Mouse (Mus musculus) right cerebral cortex, adult 18-20 months (tissue): ENCODE results near the gene Gm20708.

Experiments
- DNase-seq: peaks from one replicate; pipeline ENCODE4 v3.0.0; 2022; ENCODE audit warnings: mixed read lengths

Gm20708 gene

DNA sequence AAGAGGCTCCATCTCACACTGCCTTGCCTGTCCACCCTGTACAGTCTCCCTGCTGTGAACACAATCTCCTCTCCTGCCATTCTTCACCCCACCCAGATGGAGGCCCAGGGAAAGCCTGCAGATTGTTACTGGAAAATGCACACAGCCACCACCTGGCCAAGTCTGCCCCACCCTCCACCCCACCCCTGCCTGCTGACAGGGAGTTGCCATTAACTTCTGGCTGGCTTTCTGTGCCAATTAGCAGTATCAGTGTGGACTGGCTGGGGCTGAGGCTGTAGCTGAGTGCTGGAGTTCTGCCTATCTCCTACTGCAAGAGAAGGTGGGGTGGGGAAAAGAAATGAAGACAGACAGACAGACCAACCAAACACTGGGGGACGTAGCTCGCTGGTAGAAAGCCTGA is 29.1 kb downstream of the Gm20708 start:
- DNase-seq: no peak

DNA sequence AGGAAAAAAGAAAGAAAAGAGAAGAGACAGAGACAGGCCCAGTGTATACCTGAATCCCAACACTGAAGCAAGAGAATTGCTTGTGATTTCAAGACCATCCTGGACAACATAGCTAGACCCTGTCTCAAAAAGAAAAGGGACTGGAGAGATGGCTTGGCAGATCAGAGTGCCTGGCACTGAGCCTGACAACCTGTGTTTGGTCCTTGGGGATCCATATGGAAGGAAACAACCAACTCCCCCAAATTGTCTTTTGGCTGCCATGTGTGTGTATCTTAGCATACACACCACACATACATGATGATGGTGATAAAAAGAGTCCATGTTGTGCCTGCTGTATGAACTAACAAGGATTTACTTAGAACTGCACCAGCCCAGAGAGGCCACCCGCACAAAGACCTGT is 29.6 kb downstream of the Gm20708 start:
- DNase-seq: no peak

DNA sequence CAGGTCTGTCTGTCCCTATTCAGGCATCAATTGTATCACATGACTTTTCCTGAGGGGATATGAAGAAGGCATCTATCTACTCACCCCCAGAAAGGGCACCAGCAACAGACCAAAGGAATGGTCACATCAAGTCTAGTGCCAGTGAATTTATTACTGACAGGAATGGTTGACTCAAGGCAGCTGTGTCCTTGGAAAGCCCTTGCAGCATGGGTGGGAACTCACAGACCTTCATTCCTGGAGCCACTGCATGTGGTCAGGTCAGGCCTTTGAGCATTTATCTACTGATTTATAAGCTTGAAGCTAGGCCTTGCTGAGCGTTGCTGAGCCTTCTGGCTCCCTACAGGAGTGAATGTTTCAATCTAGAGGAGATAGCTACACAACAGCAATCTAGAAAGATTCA is 31.4 kb downstream of the Gm20708 start:
- no peak for DNase-seq

DNA sequence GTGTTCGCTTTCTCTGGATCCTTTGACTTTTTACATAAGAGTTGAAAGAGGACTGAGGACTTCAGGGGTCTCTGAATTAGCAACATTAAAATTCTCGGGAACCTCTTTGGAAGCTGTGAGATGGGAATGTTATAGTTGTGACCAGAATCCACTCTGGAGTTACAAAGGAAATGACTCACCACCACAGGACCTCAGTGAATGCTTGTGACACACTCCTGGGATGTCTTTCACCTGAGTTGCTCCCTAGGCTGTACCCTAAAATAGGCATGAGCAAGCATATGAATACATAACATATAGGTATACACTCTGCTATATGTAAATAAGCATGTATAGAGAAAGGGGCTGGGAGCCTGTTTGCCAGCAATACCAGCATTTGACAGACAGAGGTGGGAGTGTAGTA is 34.0 kb downstream of the Gm20708 start:
- DNase-seq: no peak

DNA sequence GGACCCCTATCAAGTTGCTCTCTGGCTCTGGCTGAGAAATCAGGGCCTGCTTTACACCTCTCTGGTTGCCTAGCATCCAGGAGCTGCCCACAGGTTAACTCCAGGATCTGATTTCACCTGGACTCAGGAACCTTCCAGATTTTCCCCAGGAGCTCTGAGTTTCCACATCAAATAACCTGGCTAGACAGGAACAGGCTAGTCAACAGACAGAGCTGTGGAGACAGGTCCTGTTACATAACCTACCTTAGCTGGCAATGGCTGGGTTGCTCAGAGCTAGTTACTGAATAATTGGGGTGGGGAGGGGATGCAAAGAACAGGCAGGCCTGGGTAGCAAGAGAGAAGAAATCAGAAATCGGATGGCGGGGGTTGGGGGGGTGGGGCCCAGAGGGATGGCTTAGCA is 35.5 kb downstream of the Gm20708 start:
- DNase-seq: no peak

DNA sequence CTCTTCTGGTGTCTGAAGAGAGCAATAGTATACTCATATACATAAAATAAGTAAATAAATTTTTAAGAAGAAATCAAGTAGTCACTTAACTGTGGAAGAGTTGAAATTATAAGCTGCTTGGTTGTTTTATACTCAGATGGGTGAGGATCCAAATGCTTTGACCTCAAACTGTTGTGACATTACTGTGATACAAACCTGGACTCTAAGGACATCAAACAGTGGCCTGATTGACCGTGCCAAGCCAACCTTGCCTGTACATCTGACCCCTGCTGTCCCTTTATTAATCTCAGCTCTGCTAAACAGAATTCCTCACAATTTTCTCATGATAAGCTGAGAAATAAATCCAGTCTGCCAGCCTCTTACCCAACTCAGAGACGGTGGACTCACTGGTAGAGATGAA is 36.2 kb downstream of the Gm20708 start:
- DNase-seq: no peak

DNA sequence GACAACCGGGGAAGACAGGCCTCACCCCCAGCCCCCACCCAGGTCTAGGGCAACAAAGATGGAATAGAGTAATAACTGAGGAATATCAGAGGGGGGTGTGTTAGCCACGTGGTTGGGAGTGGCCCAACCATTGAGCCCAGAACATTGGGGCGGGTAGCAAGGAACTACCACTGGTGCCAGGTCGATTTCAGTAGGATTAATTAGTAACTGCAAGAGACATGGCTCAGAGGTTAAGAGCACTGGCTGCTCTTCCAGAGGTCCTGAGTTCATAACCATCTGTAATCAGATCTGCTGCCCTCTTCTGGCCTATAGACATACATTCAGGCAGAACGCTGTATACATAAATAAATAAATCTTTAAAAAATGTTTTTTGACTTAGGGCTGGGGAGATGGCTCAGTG is 37.2 kb downstream of the Gm20708 start:
- DNase-seq: no peak

DNA sequence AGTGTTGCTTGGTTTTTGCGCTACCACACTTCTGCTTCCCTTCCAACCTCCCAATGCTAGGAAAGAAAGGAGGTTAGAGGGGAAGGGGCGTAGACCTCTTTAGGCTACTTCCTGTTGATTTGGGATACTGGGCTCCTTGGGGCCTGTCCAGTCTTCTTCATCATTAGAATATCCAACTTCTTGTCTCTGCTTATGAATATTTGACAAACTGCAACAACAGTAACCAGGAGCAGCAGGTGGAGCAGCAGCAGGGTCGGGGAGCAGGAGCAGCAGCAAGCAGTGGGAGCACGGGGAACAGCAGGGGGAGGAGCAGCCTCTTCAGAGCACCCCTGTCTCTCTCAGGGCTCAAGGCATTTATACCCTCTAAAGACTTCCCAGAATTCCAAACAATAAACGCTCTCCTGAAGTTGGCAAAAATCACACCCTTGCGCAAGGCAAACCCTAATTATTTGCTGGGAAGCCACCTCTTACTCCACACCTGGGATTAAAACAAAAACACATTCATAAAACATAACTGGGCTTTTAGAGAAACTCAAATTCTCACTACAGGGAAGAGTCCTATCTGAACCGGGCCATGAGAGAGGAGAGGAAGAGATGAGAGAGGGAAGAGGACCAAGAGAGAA is 38.2 kb downstream of the Gm20708 start:
- DNase-seq: no peak

DNA sequence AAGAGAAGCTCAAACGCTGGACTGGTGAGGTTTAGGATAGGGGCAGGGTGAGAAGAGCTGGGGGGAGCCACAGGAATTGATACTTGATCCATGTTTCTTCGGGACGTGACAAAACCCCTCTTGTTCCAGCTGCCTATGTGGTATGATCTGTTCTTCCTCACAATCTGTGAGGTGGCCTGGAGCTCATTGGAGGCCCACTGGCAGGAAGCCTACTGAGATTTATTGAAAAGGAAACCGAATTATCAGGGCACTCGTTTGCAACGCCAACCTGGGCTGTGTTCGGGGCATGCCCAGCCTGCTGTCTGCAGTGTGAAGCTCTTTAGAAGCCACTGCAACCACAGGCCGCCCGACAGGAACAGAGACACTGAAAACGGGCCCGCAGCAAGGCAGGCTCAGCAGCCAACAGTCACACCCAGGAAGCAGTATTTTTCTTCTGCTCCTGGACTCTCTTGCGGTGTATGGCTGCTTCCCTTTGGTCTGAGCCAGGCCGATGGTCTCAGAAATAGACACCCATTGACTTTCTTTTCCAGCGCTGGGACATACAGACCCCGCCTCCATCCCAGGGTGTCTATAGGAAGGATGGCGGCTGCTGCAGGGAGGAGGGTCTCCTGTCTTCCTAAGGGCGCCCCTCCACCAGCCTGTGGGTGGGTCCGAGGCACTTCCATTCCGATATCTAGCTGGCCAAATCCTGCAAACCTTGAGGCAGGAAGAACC is 39.0 kb downstream of the Gm20708 start:
- DNase-seq: no peak

DNA sequence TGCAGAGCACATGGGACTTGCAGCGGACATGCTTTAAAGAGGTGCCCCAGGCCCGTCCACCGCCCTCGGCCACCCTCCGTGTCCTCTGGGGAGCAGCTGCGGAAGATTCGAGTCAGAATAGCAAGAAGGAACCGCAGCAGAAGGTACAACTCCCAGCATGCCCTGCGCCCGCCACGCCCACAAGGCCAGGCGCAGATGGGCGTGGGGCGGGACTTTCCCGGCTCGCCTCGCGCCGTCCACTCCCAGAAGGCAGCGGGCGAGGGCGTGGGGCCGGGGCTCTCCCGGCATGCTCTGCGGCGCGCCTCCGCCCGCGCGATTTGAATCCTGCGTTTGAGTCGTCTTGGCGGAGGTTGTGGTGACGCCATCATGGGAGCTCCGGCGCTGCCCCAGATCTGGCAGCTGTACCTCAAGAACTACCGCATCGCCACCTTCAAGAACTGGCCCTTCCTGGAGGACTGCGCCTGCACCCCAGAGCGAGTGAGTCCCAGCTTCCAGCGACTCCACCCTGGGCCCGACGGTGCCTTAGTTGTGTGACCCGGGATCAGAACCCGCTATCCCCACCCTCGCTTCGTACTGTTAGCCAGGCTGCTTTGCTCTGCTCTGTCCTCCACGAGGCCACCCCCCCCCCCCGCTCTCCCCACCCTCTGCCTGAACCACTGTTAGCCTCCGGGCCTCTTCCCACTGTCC is 39.7 kb downstream of the Gm20708 start, which contains the start of gene Birc5:
TSS of gene Birc5 (plus strand) at position 267 of the 687 bp plus-strand sequence.
- DNase-seq: peak; percentile 96

DNA sequence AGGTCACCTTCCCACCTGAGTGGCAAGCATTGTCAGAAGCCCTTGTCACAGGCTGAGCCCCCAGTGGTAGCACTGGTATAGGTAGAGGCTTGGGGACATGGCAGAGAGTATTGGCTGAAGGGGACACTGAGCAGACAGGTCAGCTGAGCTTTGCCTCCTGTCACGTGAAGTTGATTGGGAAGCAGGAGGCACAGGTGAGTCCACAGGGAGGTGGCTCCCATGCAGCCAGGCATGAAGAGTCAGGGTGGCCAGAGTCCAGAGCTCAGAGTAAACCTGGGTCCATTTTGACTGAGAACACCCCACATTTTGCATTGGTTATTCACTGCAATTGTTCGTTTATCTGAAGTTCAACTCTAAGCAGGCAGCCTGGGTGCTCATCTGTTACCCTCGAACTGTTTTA is 43.4 kb downstream of the Gm20708 start:
- no peak for DNase-seq

DNA sequence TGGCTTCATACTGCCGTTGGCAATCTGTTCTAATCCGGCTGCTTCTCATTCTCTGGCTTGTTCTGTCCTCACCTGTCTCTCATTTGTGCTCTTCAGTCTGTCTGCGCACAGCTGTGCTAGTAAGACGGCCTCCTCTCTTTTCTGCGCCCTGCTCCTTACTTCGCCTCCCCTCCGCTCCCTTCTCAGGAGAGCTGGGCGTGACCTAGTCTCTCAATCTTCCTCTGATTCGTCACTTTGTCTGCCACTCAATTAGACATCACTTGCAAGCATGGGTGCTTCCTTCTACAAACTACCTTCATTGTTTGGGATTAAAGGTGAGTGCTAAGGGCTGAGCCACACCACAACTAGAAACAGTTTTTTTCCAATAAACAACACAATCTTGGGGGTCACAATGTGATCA is 44.8 kb downstream of the Gm20708 start:
- no peak for DNase-seq

DNA sequence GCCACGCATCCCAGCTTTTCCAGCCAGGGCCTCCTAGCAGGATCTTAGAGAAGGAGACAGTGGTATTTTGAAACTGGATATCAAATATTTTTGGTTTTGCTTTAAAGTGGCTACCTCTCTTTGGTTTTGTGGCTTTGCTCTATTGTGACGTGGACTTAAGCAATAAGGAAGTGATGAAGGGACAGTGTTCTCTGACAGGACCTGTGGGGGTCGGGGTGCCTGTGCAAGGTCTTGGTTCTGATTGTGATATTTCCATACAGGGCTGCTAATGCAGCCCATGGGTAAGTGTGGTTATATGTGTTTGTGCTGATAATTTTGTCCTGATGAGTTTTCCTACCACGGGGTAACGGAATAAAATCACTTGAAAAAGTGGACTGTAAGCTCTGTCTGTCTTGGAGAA is 45.9 kb downstream of the Gm20708 start:
- no peak for DNase-seq

DNA sequence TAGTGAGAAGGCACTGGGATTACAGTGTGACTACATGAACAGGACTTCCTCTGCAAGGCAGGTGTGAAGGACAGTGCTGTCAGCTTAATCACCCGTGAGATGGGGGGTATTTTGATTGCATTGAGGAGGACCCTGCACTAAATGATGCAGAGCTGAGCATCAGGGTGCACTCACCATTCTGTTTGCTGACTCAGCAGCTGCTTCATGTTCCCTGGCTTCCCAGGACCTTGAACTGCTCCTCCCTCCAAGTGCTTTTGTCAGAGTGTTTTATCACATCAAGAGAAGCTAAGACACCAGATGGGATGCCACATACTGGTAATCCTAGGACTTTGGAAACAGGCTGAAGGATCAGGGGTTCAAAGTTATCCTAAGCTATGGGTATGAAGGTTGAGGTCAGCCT is 46.5 kb downstream of the Gm20708 start:
- no peak for DNase-seq

DNA sequence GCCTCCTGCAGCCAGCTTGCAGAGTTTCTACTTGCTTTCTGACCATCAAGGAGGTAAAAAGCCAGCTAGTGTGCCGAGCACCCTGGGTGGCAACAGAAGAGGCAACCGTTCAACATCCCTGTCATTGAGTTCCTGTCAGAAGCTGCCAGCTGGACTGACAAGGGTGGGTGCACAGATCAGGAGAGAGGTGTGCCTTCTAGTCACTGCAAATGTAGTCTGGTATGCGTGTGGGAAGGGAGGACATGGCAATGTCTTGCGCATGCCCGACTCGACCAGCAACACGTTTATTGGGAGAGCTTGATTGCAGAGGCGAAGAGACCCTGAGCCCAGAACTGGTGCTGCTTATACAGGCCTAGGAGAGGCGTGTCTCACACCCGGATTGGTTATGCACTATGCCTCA is 48.0 kb downstream of the Gm20708 start:
- no peak for DNase-seq

DNA sequence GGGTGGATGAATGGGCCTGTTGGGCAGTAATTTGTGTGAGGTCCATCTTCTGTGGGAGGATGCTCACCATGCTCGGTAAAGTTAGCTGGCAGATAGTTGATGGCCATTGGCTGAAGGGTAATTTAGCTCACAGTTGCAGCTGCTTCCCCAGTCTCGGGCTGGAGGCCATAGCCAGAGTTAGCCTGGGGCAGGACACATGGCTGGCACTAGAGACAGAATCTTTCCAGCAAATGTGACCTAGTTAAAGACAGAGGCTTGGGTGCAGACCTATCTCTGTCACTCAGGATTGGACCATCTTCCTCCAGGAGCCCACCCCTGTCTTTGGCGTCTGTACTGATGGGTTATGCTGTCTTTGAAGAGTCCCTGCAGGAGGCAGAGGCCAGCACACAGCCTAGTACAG is 48.9 kb downstream of the Gm20708 start:
- DNase-seq: no peak

DNA sequence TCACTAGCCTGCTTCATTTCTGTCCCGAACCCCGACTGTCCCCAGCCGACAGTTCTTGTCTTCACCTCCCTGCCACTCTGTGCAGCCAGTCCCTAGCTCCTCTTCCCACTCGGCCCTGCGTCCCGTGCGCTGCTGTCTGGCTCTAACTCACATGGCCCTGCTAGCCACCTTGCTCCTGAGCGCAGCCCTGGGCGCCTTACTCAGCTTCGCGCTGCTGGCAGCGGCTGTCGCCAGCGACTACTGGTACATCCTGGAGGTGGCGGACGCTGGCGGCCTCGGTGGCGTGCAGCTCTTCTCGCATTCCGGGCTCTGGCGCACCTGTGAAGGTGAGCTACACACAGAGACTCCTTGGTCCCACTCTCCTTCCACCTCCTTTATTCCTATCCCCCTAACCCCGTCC is 51.1 kb downstream of the Gm20708 start, which contains the start of gene Tmem235:
TSS of gene Tmem235 (plus strand) at position 152 of the 400 bp plus-strand sequence.
- DNase-seq: no peak

DNA sequence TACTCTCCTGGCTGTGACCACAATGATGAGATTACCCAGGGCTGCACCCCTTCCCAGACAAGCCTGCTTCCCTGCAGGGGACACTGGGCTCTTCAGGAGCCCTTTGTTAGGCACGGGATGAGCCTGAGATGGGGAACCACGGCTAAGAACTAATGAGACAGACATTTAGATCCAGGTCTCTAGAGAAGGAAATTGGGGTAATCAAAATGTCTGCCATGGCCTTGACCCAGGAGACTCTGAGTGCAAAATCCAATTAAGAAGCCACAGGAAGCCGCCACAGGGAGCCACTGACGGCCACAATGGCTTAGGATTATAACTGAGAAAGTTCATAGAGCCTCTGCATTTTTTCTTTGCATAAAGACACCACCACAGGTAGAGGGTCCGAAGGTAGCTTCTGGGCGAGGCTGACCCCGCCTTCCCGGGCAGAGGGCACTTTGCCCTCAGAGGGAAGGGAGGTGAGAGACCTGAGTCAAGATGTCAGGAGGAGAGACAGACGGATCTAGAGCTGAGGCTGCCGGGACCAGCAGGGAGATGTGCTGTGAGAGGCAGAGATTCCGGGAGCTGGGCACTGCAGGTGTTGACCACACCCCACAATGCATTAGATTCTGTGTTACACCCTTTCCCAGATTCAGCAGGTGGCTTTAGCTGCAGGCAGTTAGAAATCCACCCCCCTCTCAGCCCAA is 53.8 kb downstream of the Gm20708 start:
- no peak for DNase-seq

DNA sequence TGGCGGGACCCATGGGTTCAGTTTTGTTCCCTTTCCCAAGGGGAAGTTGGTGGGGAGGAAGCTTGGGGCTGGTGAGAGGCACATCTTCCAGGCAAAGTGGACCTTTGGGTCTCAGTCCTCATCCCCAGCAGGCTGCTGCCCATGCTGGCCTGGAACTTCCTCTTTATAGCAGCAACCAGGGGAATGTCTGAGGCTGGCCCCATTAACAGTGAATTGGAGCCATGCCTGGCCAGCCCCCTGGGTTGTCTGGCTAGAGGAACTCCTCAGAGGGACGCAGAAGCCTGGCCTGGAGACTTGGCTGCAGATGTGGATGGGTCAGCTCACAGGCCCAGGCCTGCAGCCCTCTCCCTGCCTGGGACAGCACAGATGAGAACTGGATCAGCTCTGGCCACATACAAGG is 55.3 kb downstream of the Gm20708 start:
- no peak for DNase-seq

DNA sequence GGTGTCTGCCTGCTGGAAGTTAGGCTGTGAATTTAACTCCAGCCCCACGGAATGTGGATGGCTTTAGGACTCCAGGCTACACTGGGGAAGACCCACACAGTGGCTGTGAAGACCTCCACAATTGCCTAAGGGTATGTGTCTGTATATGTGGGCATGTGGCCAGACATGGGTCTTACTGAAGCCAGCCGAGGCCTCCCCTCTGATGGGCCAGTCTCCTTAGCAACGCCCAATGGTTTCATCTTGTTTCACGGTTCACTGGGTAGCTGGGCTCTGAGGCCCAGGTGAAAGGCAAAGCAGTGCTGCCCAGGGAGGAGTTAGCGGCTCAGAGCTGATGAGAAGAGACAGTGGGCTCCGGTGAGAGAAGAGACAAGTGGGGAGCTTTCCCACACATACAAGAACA is 56.5 kb downstream of the Gm20708 start:
- DNase-seq: no peak

DNA sequence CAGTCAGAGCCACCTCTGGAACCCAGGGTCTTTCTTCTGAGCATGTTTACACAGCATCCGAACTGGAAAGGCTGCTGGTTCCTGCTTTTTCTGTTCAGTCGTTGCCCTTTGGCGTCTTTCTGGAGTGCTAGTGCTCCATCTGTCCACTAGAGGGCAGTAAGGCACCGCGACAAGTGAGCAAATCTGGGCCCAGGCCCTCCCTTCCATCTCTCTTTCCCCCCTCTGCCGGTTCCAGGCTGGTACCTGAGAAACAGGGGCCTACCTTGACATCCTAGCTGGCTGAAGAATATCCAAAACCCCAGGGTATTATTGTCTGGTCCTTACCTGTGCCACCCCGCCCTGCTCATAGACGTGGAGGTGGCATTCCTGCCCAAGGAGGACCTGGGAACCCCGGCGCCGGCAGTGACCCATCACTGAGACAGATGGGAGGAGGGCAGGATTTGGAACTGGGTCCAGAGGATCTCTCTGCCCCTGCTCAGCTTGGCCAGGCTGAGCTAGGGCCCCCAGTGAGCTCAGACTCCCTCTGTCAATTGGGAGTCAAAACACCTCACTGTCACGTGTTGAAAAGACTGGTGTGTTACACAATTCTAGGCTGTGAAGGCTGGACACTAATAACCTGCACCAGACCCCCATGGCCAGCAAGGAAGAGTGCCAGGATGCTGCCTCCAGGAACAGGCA is 61.4 kb downstream of the Gm20708 start:
- DNase-seq: peak; percentile 74

DNA sequence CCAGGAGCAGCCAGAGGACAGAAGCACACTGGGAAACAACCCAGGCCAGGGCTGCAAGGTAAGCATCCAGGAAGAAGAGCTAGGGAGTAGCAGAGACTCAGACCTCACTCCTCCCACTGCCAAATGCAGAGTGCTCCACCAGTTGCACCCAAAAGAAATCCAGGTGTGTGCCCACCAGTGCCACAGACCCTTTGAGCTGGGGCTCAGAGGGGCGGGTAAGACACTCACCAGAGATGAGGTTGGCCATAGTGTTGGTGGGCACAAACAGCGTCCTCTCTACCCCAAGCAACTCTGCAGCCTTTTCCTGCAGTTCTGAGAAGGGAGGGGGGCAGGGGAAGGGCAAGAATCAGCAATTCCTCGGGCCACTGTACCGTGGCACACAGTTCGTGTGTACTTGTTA is 61.9 kb downstream of the Gm20708 start:
- no peak for DNase-seq
